Mouse (Mus musculus): ENCODE measurements at regions not wholly inside any gene's neighbourhood (a gene's known extent, or its start where the extent isn't known, plus 50 kb on each side); places are given as distances from the start of the nearest gene placed in this dataset.

DNA sequence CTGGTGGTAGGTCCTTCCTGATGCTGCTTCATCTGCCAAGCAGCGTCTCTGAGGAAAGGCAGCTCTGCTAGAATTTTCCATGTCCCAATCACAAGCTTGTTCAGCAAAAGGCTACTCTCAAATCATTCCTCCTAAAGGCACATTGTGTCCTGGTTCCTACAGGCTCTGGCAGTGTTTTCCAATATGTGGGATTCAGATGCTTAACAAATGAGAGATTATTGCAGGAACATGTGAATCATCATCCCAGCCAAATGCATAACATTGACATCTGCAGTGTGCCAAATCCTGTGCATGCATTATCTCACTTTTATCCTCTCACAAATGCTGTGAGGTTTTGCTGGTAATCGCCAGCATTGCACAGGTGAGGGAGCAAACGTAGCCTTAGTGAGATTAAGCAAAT is 53.3 kb upstream of the Hmgn3 start:
- H3K9ac ChIP-seq (ENCODE audit: insufficient read depth, low read depth), result no peak overlapping the region
- TF ChIP-seq TBP (conservative IDR thresholded peaks at IDR 0.05; ENCODE audit: low read depth, low read length) (no peak), NELFE (IDR thresholded peaks at IDR 0.05; ENCODE audit: low read depth, low read length) (no peak), POLR2A (IDR thresholded peaks at IDR 0.05; ENCODE audit: low read depth, low read length) (no peak), USF2 (conservative IDR thresholded peaks at IDR 0.05; ENCODE audit: low read depth, low read length) (no peak), SIN3A (IDR thresholded peaks at IDR 0.05; ENCODE audit: low read length) (no peak), MEF2A (IDR thresholded peaks at IDR 0.05; ENCODE audit: borderline replicate concordance, low read depth, low read length) (no peak)
- dilution Hi-C loops (cut with MboI; ENCODE audit: extremely low pct_ligation_motif_present, extremely low pct_unique_long_range_greater_than_20kb, low sequenced_read_pairs), result no loop called here
- in situ Hi-C loops (cut with MboI; ENCODE audit: low pct_ligation_motif_present, low pct_unique_long_range_greater_than_20kb, low sequenced_read_pairs), result no loop called here
- no peaks in the 10 kb centered on the region for H3K9me3 ChIP-seq (replicated peaks; ENCODE audit: low read length)
- H3K27me3 ChIP-seq (replicated peaks), result no peaks in the 10 kb centered on the region
- no peak for DNase-seq (ENCODE audit: extremely low read depth)
- no peak overlapping the region for H3K4me2 ChIP-seq (ENCODE audit: insufficient read depth, low read depth, poor library complexity, severe bottlenecking)
- no peak overlapping the region for H3K4me3 ChIP-seq (replicated peaks in 1 of 3; ENCODE audit: low read depth in 2 of 3, low read length in 2 of 3, poor library complexity in 1 of 3)
- no peak overlapping the region for H3K27ac ChIP-seq (ENCODE audit: insufficient read depth, low read depth)
- no peaks in the 10 kb centered on the region for H3K36me3 ChIP-seq (replicated peaks in 1 of 2; ENCODE audit: control insufficient read depth in 1 of 2, insufficient read depth in 1 of 2, low read length in 1 of 2)
- H3K4me1 ChIP-seq (ENCODE audit: control insufficient read depth in 1 of 2, insufficient read depth in 2 of 2), result no peaks in the 10 kb centered on the region
- H3K79me2 ChIP-seq (replicated peaks; ENCODE audit: control insufficient read depth, extremely low read depth, insufficient read depth, poor library complexity, severe bottlenecking), result no peaks in the 10 kb centered on the region

DNA sequence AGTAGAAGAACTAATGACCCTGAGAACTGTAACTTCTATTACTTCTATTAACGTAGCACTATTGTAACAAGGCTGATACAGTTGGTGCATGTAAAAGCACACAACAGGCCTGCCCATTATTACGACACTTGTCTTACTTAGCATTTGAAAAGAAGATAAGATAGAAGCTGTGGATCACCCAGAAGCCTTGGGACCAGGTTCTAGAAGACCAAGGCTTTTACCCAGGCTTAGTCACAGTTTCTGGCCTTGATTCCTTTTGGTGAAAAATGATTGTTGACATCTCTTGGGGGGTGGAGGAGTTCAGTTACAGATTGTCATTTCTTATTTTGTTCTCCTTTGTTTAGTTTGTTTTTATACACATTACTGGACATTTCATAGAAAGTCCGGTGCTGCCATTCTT is 52.7 kb upstream of the Hmgn3 start:
- Histone ChIP-seq H3K9me3 (replicated peaks; ENCODE audit: low read length) (no peaks in the 10 kb centered on the region), H3K36me3 (replicated peaks in 1 of 2; ENCODE audit: control insufficient read depth in 1 of 2, insufficient read depth in 1 of 2, low read length in 1 of 2) (no peaks in the 10 kb centered on the region), H3K79me2 (replicated peaks; ENCODE audit: control insufficient read depth, extremely low read depth, insufficient read depth, poor library complexity, severe bottlenecking) (no peaks in the 10 kb centered on the region), H3K9ac (ENCODE audit: insufficient read depth, low read depth) (no peak overlapping the region), H3K27me3 (replicated peaks) (no peaks in the 10 kb centered on the region), H3K4me2 (ENCODE audit: insufficient read depth, low read depth, poor library complexity, severe bottlenecking) (no peak overlapping the region), H3K27ac (ENCODE audit: insufficient read depth, low read depth) (no peak overlapping the region), H3K4me3 (replicated peaks in 1 of 3; ENCODE audit: low read depth in 2 of 3, low read length in 2 of 3, poor library complexity in 1 of 3) (no peak overlapping the region), H3K4me1 (ENCODE audit: control insufficient read depth in 1 of 2, insufficient read depth in 2 of 2) (no peaks in the 10 kb centered on the region)
- DNase-seq (ENCODE audit: extremely low read depth), result no peak
- dilution Hi-C loops (cut with MboI; ENCODE audit: extremely low pct_ligation_motif_present, extremely low pct_unique_long_range_greater_than_20kb, low sequenced_read_pairs) (no loop called here), in situ Hi-C loops (cut with MboI; ENCODE audit: low pct_ligation_motif_present, low pct_unique_long_range_greater_than_20kb, low sequenced_read_pairs) (no loop called here)
- no peak for TF ChIP-seq IRF4 (IDR thresholded peaks at IDR 0.05; ENCODE audit: low read depth, low read length)
- TF ChIP-seq BHLHE40 (IDR thresholded peaks at IDR 0.05; ENCODE audit: low read depth, low read length), result no peak
- TF ChIP-seq SMC3 (IDR thresholded peaks at IDR 0.05; ENCODE audit: low read depth, low read length), result no peak
- TF ChIP-seq USF1 (IDR thresholded peaks at IDR 0.05; ENCODE audit: low read depth, low read length), result no peak
- no peak for TF ChIP-seq ZMIZ1 (IDR thresholded peaks at IDR 0.05; ENCODE audit: low read depth, low read length)
- no peak for TF ChIP-seq ZKSCAN1 (IDR thresholded peaks at IDR 0.05; ENCODE audit: borderline replicate concordance, low read depth, low read length)
- TF ChIP-seq SIN3A (IDR thresholded peaks at IDR 0.05; ENCODE audit: low read length), result no peak
- no peak for TF ChIP-seq ZNF384 (IDR thresholded peaks at IDR 0.05; ENCODE audit: low read depth, low read length)
- TF ChIP-seq MEF2A (IDR thresholded peaks at IDR 0.05; ENCODE audit: borderline replicate concordance, low read depth, low read length), result no peak
- no peak for TF ChIP-seq MXI1 (IDR thresholded peaks at IDR 0.05; ENCODE audit: low read depth, low read length)
- TF ChIP-seq JUND (conservative IDR thresholded peaks at IDR 0.05; ENCODE audit: low read depth, low read length), result no peak
- no peak for TF ChIP-seq HCFC1 (IDR thresholded peaks at IDR 0.05; ENCODE audit: low read depth, low read length)
